Mouse (Mus musculus): ENCODE measurements around the gene Clps. TPM values are rescaled to one million over a fixed set of nuclear protein-coding genes. Genes with fewer than 3 reads are reported as not detected.

The Clps gene
- total RNA-seq, 2 experiments from 2014 or later: not detected

DNA sequence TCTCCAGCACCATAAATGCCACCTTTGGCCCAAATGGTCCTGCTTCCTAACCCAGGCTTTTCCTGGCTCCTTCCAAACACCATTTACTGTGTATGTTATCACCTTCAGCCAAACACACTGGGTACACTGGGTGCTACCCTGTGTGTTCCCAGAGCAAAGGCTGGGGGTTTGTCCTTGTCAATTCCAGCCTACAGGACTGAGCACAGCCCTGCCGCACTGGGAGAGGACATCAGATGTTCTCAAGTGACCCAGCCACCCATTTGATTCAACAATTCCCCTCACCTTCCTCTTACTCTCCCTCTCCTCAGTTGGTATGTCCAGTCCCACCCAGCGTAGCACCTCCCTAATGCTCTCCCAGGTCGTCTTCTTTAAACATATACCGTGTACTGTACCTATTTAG is 40.0 kb downstream of the Clps start:
- DNase-seq (ENCODE audit: extremely low spot score in 1 of 2, low spot score in 1 of 2): no peak

GRCm38 (mm10) chr17:28519827-28520226 is 40.7 kb downstream of the Clps start:
- DNase-seq (ENCODE audit: extremely low spot score in 1 of 2, low spot score in 1 of 2): no peak

DNA sequence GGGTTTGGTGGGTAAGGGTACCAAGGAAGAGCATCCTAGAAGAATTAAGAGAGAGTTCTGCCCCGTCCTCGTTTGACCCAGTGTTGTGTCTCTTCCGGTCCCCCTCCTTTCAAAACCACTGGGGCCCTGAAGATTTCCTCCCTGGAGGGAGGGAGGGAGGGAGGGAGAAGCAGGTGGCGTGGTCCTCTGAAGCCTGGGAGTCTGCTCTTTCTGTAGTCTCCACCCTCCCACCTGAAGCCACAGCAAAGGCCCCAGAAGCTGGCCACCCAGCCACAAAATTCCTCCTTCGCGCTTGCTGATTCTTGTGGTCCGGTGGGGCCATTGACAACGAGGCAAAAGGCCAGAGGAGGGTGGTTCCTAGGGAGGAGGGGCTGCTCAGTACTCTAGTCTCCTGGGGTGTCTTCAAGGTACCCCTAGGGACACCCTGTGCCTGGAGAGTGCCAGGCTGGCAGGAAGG is 41.9 kb downstream of the Clps start:
- DNase-seq (ENCODE audit: extremely low spot score in 1 of 2, low spot score in 1 of 2): no peak

GRCm38 (mm10) chr17:28517956-28518614 is 42.5 kb downstream of the Clps start:
- peak; percentile 76 to 85 for DNase-seq (ENCODE audit: extremely low spot score in 1 of 2, low spot score in 1 of 2)

GRCm38 (mm10) chr17:28517441-28517955 is 43.1 kb downstream of the Clps start, which contains the start of gene Fkbp5:
Gene Fkbp5, minus strand, starts transcription at chr17:28517527.
- peak in 1 of 2 experiments; percentile 44 for DNase-seq (ENCODE audit: extremely low spot score in 1 of 2, low spot score in 1 of 2)

- no peak for DNase-seq (ENCODE audit: extremely low spot score in 1 of 2, low spot score in 1 of 2)
Observed at GRCm38 (mm10) chr17:28516881-28517280, 43.7 kb downstream of the Clps start.

DNA sequence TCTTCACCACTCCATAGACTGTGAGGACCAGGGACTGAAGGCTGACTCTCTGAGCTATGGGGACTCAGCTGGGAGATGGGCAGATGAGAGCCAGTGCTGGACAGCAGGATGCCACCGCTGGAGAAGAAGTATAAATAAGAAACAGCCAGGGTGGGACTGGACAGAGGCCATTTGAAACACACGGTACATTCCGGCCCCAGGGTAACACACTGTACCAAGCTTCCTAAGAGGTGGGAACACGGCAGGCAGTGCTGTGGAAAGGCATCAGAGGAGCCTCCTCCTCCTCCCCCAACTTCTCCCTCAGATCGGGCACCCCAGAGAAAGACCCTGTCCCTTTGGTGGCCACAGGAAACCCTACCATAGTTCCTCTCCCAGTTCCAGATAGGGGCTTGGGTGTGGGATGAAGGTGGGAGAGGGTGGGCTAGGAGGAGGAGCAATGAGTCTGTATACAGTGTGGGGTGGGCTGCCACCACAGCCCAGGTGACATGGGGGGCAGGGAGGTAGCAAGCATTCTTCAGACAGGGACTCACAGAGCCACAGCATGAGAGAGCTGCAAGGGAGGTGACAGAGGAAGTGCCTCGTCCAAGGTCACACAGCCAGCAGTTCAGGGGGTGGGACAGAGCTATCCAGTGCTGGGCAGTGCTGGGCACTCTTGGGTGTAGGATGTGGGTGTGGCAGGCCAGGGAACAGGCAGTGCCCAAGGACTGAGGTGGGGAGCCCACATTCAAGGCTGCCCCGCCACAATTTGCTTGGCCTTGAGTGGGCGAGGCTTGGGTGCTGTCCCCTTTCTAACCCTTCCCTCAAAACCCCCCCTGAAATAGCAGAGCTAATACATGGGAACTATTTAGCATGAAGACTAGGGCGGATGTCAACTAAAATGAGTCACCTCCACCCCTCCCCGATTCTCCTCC is 44.9 kb downstream of the Clps start:
- no peak for DNase-seq (ENCODE audit: extremely low spot score in 1 of 2, low spot score in 1 of 2)

DNA sequence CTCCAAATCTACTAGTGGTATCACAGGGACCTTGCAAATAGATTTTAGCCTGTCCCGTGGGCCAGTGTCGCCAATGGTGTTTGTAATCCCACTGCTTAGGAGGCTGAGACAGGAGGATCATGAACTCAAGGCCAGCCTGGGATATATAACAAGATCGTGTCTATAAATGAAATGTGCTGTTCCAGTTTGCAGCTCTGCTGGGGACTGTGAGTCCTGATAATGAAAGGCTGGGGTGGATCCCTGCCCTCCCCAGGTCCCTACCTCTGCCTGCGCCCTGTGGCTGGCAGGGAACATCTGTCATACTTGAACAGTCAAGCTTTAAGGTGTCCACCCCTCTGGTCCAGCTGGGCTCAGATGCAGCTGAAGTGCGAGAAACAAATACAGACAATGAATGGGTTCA is 46.0 kb downstream of the Clps start:
- DNase-seq (ENCODE audit: extremely low spot score in 1 of 2, low spot score in 1 of 2): no peak

GRCm38 (mm10) chr17:28513844-28514243 is 46.7 kb downstream of the Clps start:
- DNase-seq (ENCODE audit: extremely low spot score in 1 of 2, low spot score in 1 of 2): no peak

DNA sequence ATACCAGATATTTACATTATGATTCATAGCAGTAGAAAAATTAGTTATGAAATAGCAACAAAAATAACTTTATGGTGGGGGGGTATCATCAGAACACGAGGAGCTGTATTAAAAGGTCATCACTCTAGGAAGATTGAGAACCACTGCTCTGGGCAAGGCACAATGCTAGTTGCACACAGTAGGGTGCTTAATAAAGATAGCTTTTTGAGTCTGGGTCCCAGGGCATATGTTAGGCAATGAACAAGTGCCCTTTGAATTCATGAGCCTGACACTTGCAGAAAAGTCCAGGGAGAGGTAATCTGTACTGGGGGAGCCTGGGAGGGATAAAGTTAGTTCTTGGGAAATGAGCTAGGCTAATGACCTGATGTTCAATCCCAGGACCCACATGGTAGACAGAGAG is 47.2 kb downstream of the Clps start:
- no peak for DNase-seq (ENCODE audit: extremely low spot score in 1 of 2, low spot score in 1 of 2)

DNA sequence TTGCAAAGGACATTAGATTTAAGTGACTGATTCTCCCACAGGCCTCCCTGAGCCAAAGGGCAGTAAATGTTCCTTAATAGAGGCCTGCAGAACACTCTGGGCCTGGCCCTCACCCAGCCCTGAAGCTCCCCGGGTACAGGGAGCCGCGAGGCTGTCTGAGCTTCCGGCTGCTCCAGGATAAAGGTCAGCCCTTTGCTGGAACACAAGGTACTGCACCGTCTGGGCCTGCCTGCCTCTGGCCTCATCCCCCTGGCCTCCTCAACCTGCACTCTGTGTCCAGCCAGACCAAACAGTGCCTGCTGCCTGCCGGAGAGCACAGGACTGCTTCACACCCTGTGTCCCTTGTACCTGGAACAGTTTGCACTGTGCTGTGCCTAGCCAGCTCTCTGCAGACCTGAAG is 47.9 kb downstream of the Clps start:
- no peak for DNase-seq (ENCODE audit: extremely low spot score in 1 of 2, low spot score in 1 of 2)

- DNase-seq (ENCODE audit: extremely low spot score in 1 of 2, low spot score in 1 of 2): no peak
Observed at GRCm38 (mm10) chr17:28511616-28512541, 48.7 kb downstream of the Clps start.

DNA sequence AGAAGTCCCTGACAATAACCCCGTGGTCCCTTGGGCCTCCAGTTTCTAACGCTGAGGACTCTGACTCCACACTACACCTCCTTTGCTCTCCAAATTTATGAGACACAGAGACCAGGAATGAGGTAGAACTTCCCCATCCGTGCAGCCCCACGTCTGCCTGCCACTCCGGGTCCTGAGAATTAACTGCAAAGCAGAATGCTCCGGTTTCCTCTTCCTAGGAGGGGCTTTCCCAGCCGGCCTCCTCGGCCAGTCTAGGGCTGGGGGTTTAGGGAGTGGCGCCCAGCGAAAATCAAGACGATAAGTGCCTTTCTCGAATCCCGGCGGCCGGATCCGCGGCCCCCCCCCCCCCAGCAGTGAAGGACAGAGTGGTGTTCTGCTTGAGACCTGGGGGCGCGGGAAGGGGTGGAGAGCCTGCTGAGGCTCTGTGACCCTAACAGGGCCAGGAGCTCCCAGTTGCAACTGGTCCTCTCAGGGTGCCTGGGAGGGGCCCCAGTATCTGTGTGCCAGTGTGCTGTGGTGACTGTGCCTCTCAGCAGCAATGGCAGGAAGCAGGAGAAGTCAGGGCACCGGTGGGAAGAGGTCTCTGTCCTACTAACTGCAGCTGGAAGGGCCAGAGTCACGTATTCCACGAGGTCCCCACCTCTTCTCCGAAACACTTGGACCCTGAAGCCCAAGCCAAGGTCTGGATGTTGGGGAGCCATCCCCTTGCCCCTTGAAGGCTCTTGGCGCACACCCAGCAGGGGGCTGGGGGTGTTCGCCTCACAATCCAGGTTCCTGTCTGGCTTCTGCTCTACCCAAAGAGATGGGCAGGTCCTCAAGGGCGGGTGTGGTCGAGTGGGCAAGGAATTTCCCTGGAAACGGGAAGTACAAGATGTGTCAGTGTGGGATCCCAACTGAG is 49.9 kb downstream of the Clps start:
- no peak for DNase-seq (ENCODE audit: extremely low spot score in 1 of 2, low spot score in 1 of 2)

Small RNA genes within 50 kb of the gene (microRNA-seq; reads per million reads assigned to microRNA genes)
- 0 reads per million in 2 experiments for gene Gm25195
- gene Mir6969: 0 reads per million in 2 experiments

Other genes starting within 250 kb of the Clps start
- 10 to 100 TPM; 22.6 to 27.1 TPM for gene Fance, start 247.2 kb downstream of the Clps start, total RNA-seq (2021)
- 100 to 1,000 TPM; 353 to 376 TPM for gene Rpl10a, start 232.3 kb downstream of the Clps start, total RNA-seq (2021)
- gene Tead3, start 209.9 kb downstream of the Clps start, total RNA-seq (2021): 1 to 10 TPM; 2.2 to 4.0 TPM
- not detected for gene Tulp1, start 195.5 kb downstream of the Clps start, total RNA-seq (2021)
- gene Fkbp5, start 43.2 kb downstream of the Clps start, total RNA-seq (2021): 10 to 100 TPM; 62.5 to 85.0 TPM
- gene Armc12, start 30.0 kb downstream of the Clps start, total RNA-seq (2021): not detected
- gene Clpsl2, start 11.4 kb downstream of the Clps start, total RNA-seq (2021): not detected
- gene Lhfpl5, start 14.9 kb upstream of the Clps start, total RNA-seq (2021): 1 to 10 TPM; 3.6 to 4.0 TPM
- gene Srpk1, start 61.9 kb upstream of the Clps start, total RNA-seq (2021): 10 to 100 TPM; 74.0 to 88.7 TPM
- gene Slc26a8, start 129.5 kb upstream of the Clps start, total RNA-seq (2021): 10 to 100 TPM in 1 of 2 experiments, 1 to 10 TPM in 1; 6.0 to 10.8 TPM
- 10 to 100 TPM; 69.7 to 82.2 TPM for gene Mapk14, start 130.6 kb upstream of the Clps start, total RNA-seq (2021)
- 1 to 10 TPM; 1.6 to 1.7 TPM for gene AC170998.1, start 165.3 kb upstream of the Clps start, total RNA-seq (2021)
- 1 to 10 TPM in 1 of 2 experiments, under 1 TPM in 1; 0.45 to 1.3 TPM for gene Mapk13, start 208.5 kb upstream of the Clps start, total RNA-seq (2021)
- gene Brpf3, start 240.3 kb upstream of the Clps start, total RNA-seq (2021): 10 to 100 TPM; 36.2 to 50.0 TPM